Mouse (Mus musculus) small intestine, adult 10 weeks (tissue): Measurements from ENCODE around the gene Sbf2. TPM values are rescaled to one million over a fixed set of nuclear protein-coding genes. Genes with fewer than 3 reads are reported as not detected.

Source experiments
- polyA plus RNA-seq: library from polyadenylated mRNA; stranded (reverse); fragments of 350-450 nt; fragmentation: Illumina TruSeq; extraction: RNeasy Lipid Tissue Mini Kit (QIAGEN cat#74804); gene quantifications from one replicate; pipeline ENCODE4 v1.2.3, GENCODE M21; 2014; ENCODE audit warnings: low replicate concordance

The Sbf2 gene
- polyA plus RNA-seq, result 103 TPM

GRCm38 (mm10) chr7:110614133-110615063 is at the start of gene Sbf2:
Gene Sbf2 (minus strand): TSS chr7:110614922.

GRCm38 (mm10) chr7:110627486-110628272 is 13.0 kb upstream of the Sbf2 start, which contains the start of gene Adm:
Gene Adm (plus strand): TSS chr7:110627661.

Other genes with a start within 250 kb of the Sbf2 start
- 1.4 TPM for gene Adm, start 12.7 kb upstream of the Sbf2 start, polyA plus RNA-seq
- gene Ampd3, start 153.3 kb upstream of the Sbf2 start, polyA plus RNA-seq, result 9.5 TPM
- gene Rnf141, start 229.5 kb upstream of the Sbf2 start, polyA plus RNA-seq, result 111 TPM
- 15.6 TPM for gene Lyve1, start 248.3 kb upstream of the Sbf2 start, polyA plus RNA-seq